Mouse (Mus musculus): Measurements from ENCODE around the gene Med25.

DNA sequence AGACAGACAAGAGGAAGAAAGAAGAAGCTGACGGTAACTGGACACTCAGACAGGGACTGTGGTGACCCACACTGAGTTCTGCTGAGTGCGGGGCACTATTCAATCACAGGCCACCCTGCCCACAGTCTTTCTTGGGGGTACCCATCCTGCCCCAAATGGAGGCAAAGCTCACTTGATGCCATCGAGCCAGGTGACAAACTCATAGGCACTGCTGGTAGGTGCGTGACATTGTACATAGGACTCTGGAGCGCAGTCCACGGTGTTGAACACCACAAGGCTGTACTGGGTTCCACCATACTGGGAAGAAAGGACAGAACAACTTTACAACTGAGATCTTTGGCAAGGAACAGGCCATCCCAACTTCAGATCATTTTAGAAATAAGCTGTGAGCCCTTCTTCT is 901 bp downstream of the Med25 start:
- TF ChIP-seq CTCF (IDR thresholded peaks at IDR 0.05; ENCODE audit: low read depth) (no peak), EP300 (optimal IDR thresholded peaks at IDR 0.05) (no peak)
